Mouse (Mus musculus): ENCODE data around the gene Ttc12. TPM values are rescaled to one million over a fixed set of nuclear protein-coding genes. Genes with fewer than 3 reads are reported as not detected.

Ttc12 gene
- total and polyA plus RNA-seq, 3 experiments: 0.44 to 0.67 (median 0.59) TPM

GRCm38 (mm10) chr9:49396006-49396405 lies 90.0 kb downstream of the Ttc12 start:
- H3K36me3 ChIP-seq (replicated peaks in 1 of 2; ENCODE audit: control insufficient read depth in 1 of 2, insufficient read depth in 1 of 2, low read length in 1 of 2): no peaks in the 10 kb centered on the region
- dilution Hi-C loops (cut with MboI; ENCODE audit: extremely low pct_ligation_motif_present, extremely low pct_unique_long_range_greater_than_20kb, low sequenced_read_pairs) (no loop called here), in situ Hi-C loops (cut with MboI; ENCODE audit: low pct_ligation_motif_present, low pct_unique_long_range_greater_than_20kb, low sequenced_read_pairs) (no loop called here)
- no peak overlapping the region for H3K4me3 ChIP-seq (replicated peaks in 1 of 3; ENCODE audit: low read depth in 2 of 3, low read length in 2 of 3, poor library complexity in 1 of 3)
- no peak overlapping the region for H3K27ac ChIP-seq (ENCODE audit: insufficient read depth, low read depth)
- TF ChIP-seq PAX5 (IDR thresholded peaks at IDR 0.05; ENCODE audit: low read length): no peak
- TF ChIP-seq ZNF384 (IDR thresholded peaks at IDR 0.05; ENCODE audit: low read depth, low read length): no peak
- no peak for TF ChIP-seq SMC3 (IDR thresholded peaks at IDR 0.05; ENCODE audit: low read depth, low read length)
- no peak for TF ChIP-seq ZMIZ1 (IDR thresholded peaks at IDR 0.05; ENCODE audit: low read depth, low read length)
- no peak for TF ChIP-seq POLR2A (IDR thresholded peaks at IDR 0.05; ENCODE audit: low read depth, low read length)
- no peak for TF ChIP-seq GABPA (IDR thresholded peaks at IDR 0.05; ENCODE audit: insufficient replicate concordance, low read depth, low read length)
- TF ChIP-seq TBP (conservative IDR thresholded peaks at IDR 0.05; ENCODE audit: low read depth, low read length): no peak
- TF ChIP-seq RAD21 (IDR thresholded peaks at IDR 0.05; ENCODE audit: low read depth, low read length): no peak
- no peak for TF ChIP-seq ETS1 (conservative IDR thresholded peaks at IDR 0.05; ENCODE audit: low read depth, low read length)
- TF ChIP-seq MXI1 (IDR thresholded peaks at IDR 0.05; ENCODE audit: low read depth, low read length): no peak
- TF ChIP-seq HCFC1 (IDR thresholded peaks at IDR 0.05; ENCODE audit: low read depth, low read length): no peak
- TF ChIP-seq ELF1 (IDR thresholded peaks at IDR 0.05; ENCODE audit: low read depth, low read length): no peak
- TF ChIP-seq EP300 (IDR thresholded peaks at IDR 0.05; ENCODE audit: low read length): no peak
- TF ChIP-seq MEF2A (IDR thresholded peaks at IDR 0.05; ENCODE audit: borderline replicate concordance, low read depth, low read length): no peak
- no peak for TF ChIP-seq JUN (IDR thresholded peaks at IDR 0.05; ENCODE audit: insufficient read depth, low read depth, low read length)
- no peak overlapping the region for H3K9ac ChIP-seq (ENCODE audit: insufficient read depth, low read depth)
- peaks cover 8% of the 10 kb centered on the region for H3K27me3 ChIP-seq (replicated peaks)
- DNase-seq (ENCODE audit: extremely low read depth): no peak
- no peaks in the 10 kb centered on the region for H3K9me3 ChIP-seq (replicated peaks; ENCODE audit: low read length)
- H3K79me2 ChIP-seq (replicated peaks; ENCODE audit: control insufficient read depth, extremely low read depth, insufficient read depth, poor library complexity, severe bottlenecking): no peaks in the 10 kb centered on the region
- H3K4me2 ChIP-seq (ENCODE audit: insufficient read depth, low read depth, poor library complexity, severe bottlenecking): no peak overlapping the region
- H3K4me1 ChIP-seq (ENCODE audit: control insufficient read depth in 1 of 2, insufficient read depth in 2 of 2): no peaks in the 10 kb centered on the region

GRCm38 (mm10) chr9:49392242-49392641 lies 93.8 kb downstream of the Ttc12 start:
- Histone ChIP-seq H3K36me3 (replicated peaks in 1 of 2; ENCODE audit: control insufficient read depth in 1 of 2, insufficient read depth in 1 of 2, low read length in 1 of 2) (no peaks in the 10 kb centered on the region), H3K4me1 (ENCODE audit: control insufficient read depth in 1 of 2, insufficient read depth in 2 of 2) (no peaks in the 10 kb centered on the region), H3K4me2 (ENCODE audit: insufficient read depth, low read depth, poor library complexity, severe bottlenecking) (no peak overlapping the region), H3K27ac (ENCODE audit: insufficient read depth, low read depth) (no peak overlapping the region), H3K27me3 (replicated peaks) (peaks cover 5% of the 10 kb centered on the region), H3K79me2 (replicated peaks; ENCODE audit: control insufficient read depth, extremely low read depth, insufficient read depth, poor library complexity, severe bottlenecking) (no peaks in the 10 kb centered on the region), H3K9ac (ENCODE audit: insufficient read depth, low read depth) (no peak overlapping the region), H3K9me3 (replicated peaks; ENCODE audit: low read length) (no peaks in the 10 kb centered on the region), H3K4me3 (replicated peaks in 1 of 3; ENCODE audit: low read depth in 2 of 3, low read length in 2 of 3, poor library complexity in 1 of 3) (no peak overlapping the region)
- dilution Hi-C loops (cut with MboI; ENCODE audit: extremely low pct_ligation_motif_present, extremely low pct_unique_long_range_greater_than_20kb, low sequenced_read_pairs) (no loop called here), in situ Hi-C loops (cut with MboI; ENCODE audit: low pct_ligation_motif_present, low pct_unique_long_range_greater_than_20kb, low sequenced_read_pairs) (no loop called here)
- TF ChIP-seq POLR2AphosphoS2 (IDR thresholded peaks at IDR 0.05; ENCODE audit: low read depth, low read length) (no peak), USF2 (conservative IDR thresholded peaks at IDR 0.05; ENCODE audit: low read depth, low read length) (no peak), MEF2A (IDR thresholded peaks at IDR 0.05; ENCODE audit: borderline replicate concordance, low read depth, low read length) (no peak), JUN (IDR thresholded peaks at IDR 0.05; ENCODE audit: insufficient read depth, low read depth, low read length) (no peak), ELF1 (IDR thresholded peaks at IDR 0.05; ENCODE audit: low read depth, low read length) (no peak), MYC (IDR thresholded peaks at IDR 0.05; ENCODE audit: low read depth, low read length) (no peak), ZNF384 (IDR thresholded peaks at IDR 0.05; ENCODE audit: low read depth, low read length) (no peak), SMC3 (IDR thresholded peaks at IDR 0.05; ENCODE audit: low read depth, low read length) (no peak), BHLHE40 (IDR thresholded peaks at IDR 0.05; ENCODE audit: low read depth, low read length) (no peak), JUND (conservative IDR thresholded peaks at IDR 0.05; ENCODE audit: low read depth, low read length) (no peak), CHD2 (IDR thresholded peaks at IDR 0.05; ENCODE audit: low read length) (no peak), RAD21 (IDR thresholded peaks at IDR 0.05; ENCODE audit: low read depth, low read length) (no peak)
- no peak for DNase-seq (ENCODE audit: extremely low read depth)

Other genes starting within 250 kb of the Ttc12 start
- not detected in 2 replicates for gene Gm4894, start 235.7 kb downstream of the Ttc12 start, total RNA-seq (2012; rRNA removed)
- gene Gm4894, start 235.7 kb downstream of the Ttc12 start, total RNA-seq (2014; rRNA removed): not detected in 2 replicates
- not detected in 2 replicates for gene Gm4894, start 235.7 kb downstream of the Ttc12 start, polyA plus RNA-seq (2012; ENCODE audit: insufficient read length, low read depth)
- gene Drd2, start 145.6 kb downstream of the Ttc12 start, total RNA-seq (2012; rRNA removed): not detected in 2 replicates
- not detected in 2 replicates for gene Drd2, start 145.6 kb downstream of the Ttc12 start, total RNA-seq (2014; rRNA removed)
- not detected in 2 replicates for gene Drd2, start 145.6 kb downstream of the Ttc12 start, polyA plus RNA-seq (2012; ENCODE audit: insufficient read length, low read depth)
- gene Ankk1, start 59.2 kb downstream of the Ttc12 start, total RNA-seq (2012; rRNA removed): 0.13 and 0.29 TPM in 2 replicates
- 0.28 and 0.52 TPM in 2 replicates for gene Ankk1, start 59.2 kb downstream of the Ttc12 start, total RNA-seq (2014; rRNA removed)
- 0.30 and 0.36 TPM in 2 replicates for gene Ankk1, start 59.2 kb downstream of the Ttc12 start, polyA plus RNA-seq (2012; ENCODE audit: insufficient read length, low read depth)